Mouse (Mus musculus) layer of hippocampus, postnatal 14 days (tissue): Measurements from ENCODE around the gene Ndufs3. TPM values are rescaled to one million over a fixed set of nuclear protein-coding genes. Genes with fewer than 3 reads are reported as not detected.
"Not testable (repeated sequence)": the region's sequence is repeated elsewhere in the genome, so short reads cannot be mapped to it uniquely, and the experiment has no call there.

ENCODE experiments used
- DNase-seq, 2 experiments: peaks; one replicate each; pipeline ENCODE4 v3.0.0; 2021 to 2022; ENCODE audit warnings: low spot score in 2 of 2, mixed read lengths in 1 of 2
- total RNA-seq, 2 experiments: library from RNA; stranded (reverse); gene quantifications; 2 replicates each; pipeline ENCODE4 v1.2.3; 2021

Gene Ndufs3
- total RNA-seq, 2 experiments from 2014 or later, result 226 to 232 TPM

GRCm38 (mm10) chr2:90910861-90911260, 6.2 kb upstream of the Ndufs3 start:
- DNase-seq, result no peak

GRCm38 (mm10) chr2:90906721-90907120, 2.1 kb upstream of the Ndufs3 start:
- DNase-seq, result no peak

GRCm38 (mm10) chr2:90904856-90905224, 213 bp upstream of the Ndufs3 start:
- DNase-seq, result no peak

- DNase-seq, result no peak
Measured at GRCm38 (mm10) chr2:90903398-90903797, 1.2 kb downstream of the Ndufs3 start.

GRCm38 (mm10) chr2:90894299-90894677, 10.3 kb downstream of the Ndufs3 start:
- not testable (repeated sequence) for DNase-seq

- DNase-seq, result no peak
Measured at GRCm38 (mm10) chr2:90893673-90894298, 10.8 kb downstream of the Ndufs3 start.

GRCm38 (mm10) chr2:90889550-90890548, 14.8 kb downstream of the Ndufs3 start:
- DNase-seq, result no peak

- DNase-seq, result no peak
Measured at GRCm38 (mm10) chr2:90887627-90888026, 17.0 kb downstream of the Ndufs3 start.

- DNase-seq, result no peak
Measured at GRCm38 (mm10) chr2:90886436-90886835, 18.2 kb downstream of the Ndufs3 start.

GRCm38 (mm10) chr2:90885218-90886041, 19.2 kb downstream of the Ndufs3 start, which contains the start of gene C1qtnf4:
Gene C1qtnf4, plus strand, starts transcription at chr2:90885860.
- no peak for DNase-seq

GRCm38 (mm10) chr2:90881824-90882223, 22.8 kb downstream of the Ndufs3 start:
- DNase-seq, result no peak

- DNase-seq, result no peak
Measured at GRCm38 (mm10) chr2:90880144-90880785, 24.4 kb downstream of the Ndufs3 start.

- DNase-seq, result no peak
Measured at GRCm38 (mm10) chr2:90879419-90879818, 25.2 kb downstream of the Ndufs3 start.

GRCm38 (mm10) chr2:90877584-90878259, 26.9 kb downstream of the Ndufs3 start:
- no peak for DNase-seq

GRCm38 (mm10) chr2:90875239-90875638, 29.4 kb downstream of the Ndufs3 start:
- DNase-seq, result no peak

GRCm38 (mm10) chr2:90874025-90874424, 30.6 kb downstream of the Ndufs3 start:
- no peak for DNase-seq

GRCm38 (mm10) chr2:90871180-90871961, 33.3 kb downstream of the Ndufs3 start:
- DNase-seq, result no peak

GRCm38 (mm10) chr2:90870136-90870601, 34.5 kb downstream of the Ndufs3 start:
- DNase-seq, result no peak

GRCm38 (mm10) chr2:90866524-90866923, 38.1 kb downstream of the Ndufs3 start:
- DNase-seq, result peak; percentile 83 to 91
